Mouse (Mus musculus) liver, adult 2 months (tissue): ENCODE measurements at regions not wholly inside any gene's neighbourhood (a gene's known extent, or its start where the extent isn't known, plus 50 kb on each side); places are given as distances from the start of the nearest gene placed in this dataset.

Source experiments
- DNase-seq: peaks from one replicate; pipeline ENCODE4 v3.0.0-alpha.2; 2011; ENCODE audit warnings: low read depth, low spot score; ENCODE audit errors: extremely low read depth
- H3K27ac ChIP-seq: fragments of 200-500 bp; replicated peaks from 2 replicates; pipeline ENCODE4 v1.5.1; 2012; ENCODE audit warnings: low read depth, mild to moderate bottlenecking, control low read depth, inconsistent platforms, low read length; ENCODE audit not compliant: insufficient read depth
- H3K27me3 ChIP-seq: fragments of 200-500 bp; 2 replicates; pipeline ENCODE4 v1.6.1; 2012; ENCODE audit warnings: mild to moderate bottlenecking, moderate library complexity, low read length, inconsistent platforms; ENCODE audit not compliant: control insufficient read depth, insufficient read depth
- H3K36me3 ChIP-seq: fragments of 200-500 bp; 2 replicates; pipeline ENCODE4 v1.6.1; 2012; ENCODE audit warnings: low read length, inconsistent platforms; ENCODE audit not compliant: control insufficient read depth, insufficient read depth
- H3K4me1 ChIP-seq: fragments of 200-500 bp; 2 replicates; pipeline ENCODE4 v1.6.1; 2011; ENCODE audit warnings: low read length; ENCODE audit not compliant: control insufficient read depth, insufficient read depth
- H3K4me3 ChIP-seq: fragments of 200-500 bp; 2 replicates; pipeline ENCODE4 v1.5.1; 2011; ENCODE audit warnings: low read depth, mild to moderate bottlenecking, control low read depth, low read length, moderate library complexity; ENCODE audit not compliant: insufficient read depth
- H3K79me2 ChIP-seq: fragments of 200-500 bp; 2 replicates; pipeline ENCODE4 v1.6.1; 2012; ENCODE audit warnings: inconsistent platforms, mild to moderate bottlenecking, low read length, moderate library complexity; ENCODE audit not compliant: control insufficient read depth, insufficient read depth
- H3K9ac ChIP-seq: fragments of 200-500 bp; 2 replicates; pipeline ENCODE4 v1.6.1; 2012; ENCODE audit warnings: low read depth, mild to moderate bottlenecking, control low read depth, inconsistent platforms, low read length
- CTCF ChIP-seq: fragments of 200-500 bp; IDR thresholded peaks from 2 replicates; pipeline ENCODE4 v1.5.1; 2011; ENCODE audit warnings: low read depth, low read length, control low read depth
- POLR2A ChIP-seq: fragments of 200-500 bp; IDR thresholded peaks from 2 replicates; pipeline ENCODE4 v1.6.1; 2011; ENCODE audit warnings: low read length, control low read depth; ENCODE audit not compliant: insufficient read depth; ENCODE audit errors: extremely low read depth
- WGBS: fragments of 180-500 bp; shearing (Covaris S2); methylation state at CpG from one replicate; pipeline ENCODE4 v1.1.7; 2018; 5-methylcytosine and 5-hydroxymethylcytosine counted together

GRCm38 (mm10) chr5:132675261-132675660 lies 132.1 kb upstream of the Auts2 start:
- no peaks in the 10 kb centered on the region for H3K79me2 ChIP-seq
- H3K4me3 ChIP-seq, result no peak overlapping the region
- H3K9ac ChIP-seq, result no peak overlapping the region
- H3K36me3 ChIP-seq, result no peaks in the 10 kb centered on the region
- no peak for DNase-seq
- no peak overlapping the region for H3K27ac ChIP-seq
- H3K27me3 ChIP-seq, result no peaks in the 10 kb centered on the region; the same call in 1 of the 2 replicates
- no peak for TF ChIP-seq POLR2A
- no peak for TF ChIP-seq CTCF
- no peaks in the 10 kb centered on the region for H3K4me1 ChIP-seq
- WGBS, result 91% methylated on average over 11 of the region's 11 CpGs

- Histone ChIP-seq H3K27ac (no peak overlapping the region), H3K79me2 (no peaks in the 10 kb centered on the region), H3K36me3 (no peaks in the 10 kb centered on the region), H3K27me3 (peaks cover 3% of the 10 kb centered on the region; the same call in 1 of the 2 replicates), H3K9ac (no peak overlapping the region), H3K4me1 (no peaks in the 10 kb centered on the region), H3K4me3 (no peak overlapping the region)
- 68% methylated on average over 6 of the region's 6 CpGs for WGBS
- DNase-seq, result no peak
- TF ChIP-seq CTCF (no peak), POLR2A (no peak)
Measured at GRCm38 (mm10) chr5:132673599-132674305, 130.6 kb upstream of the Auts2 start.

GRCm38 (mm10) chr5:132671496-132671895 lies 128.4 kb upstream of the Auts2 start:
- Histone ChIP-seq H3K27me3 (peaks cover 3% of the 10 kb centered on the region; the same call in 1 of the 2 replicates), H3K4me1 (no peaks in the 10 kb centered on the region), H3K4me3 (no peak overlapping the region), H3K36me3 (no peaks in the 10 kb centered on the region), H3K27ac (no peak overlapping the region), H3K9ac (no peak overlapping the region), H3K79me2 (no peaks in the 10 kb centered on the region)
- no peak for TF ChIP-seq POLR2A
- TF ChIP-seq CTCF, result no peak
- WGBS, result 70% methylated on average over 5 of the region's 5 CpGs
- DNase-seq, result no peak

- no peaks in the 10 kb centered on the region for H3K4me1 ChIP-seq
- WGBS, result 16% methylated on average over 4 of the region's 4 CpGs
- H3K36me3 ChIP-seq, result no peaks in the 10 kb centered on the region
- no peak overlapping the region for H3K27ac ChIP-seq
- no peak for DNase-seq
- TF ChIP-seq POLR2A (no peak), CTCF (no peak)
- no peaks in the 10 kb centered on the region for H3K79me2 ChIP-seq
- no peak overlapping the region for H3K4me3 ChIP-seq
- no peak overlapping the region for H3K9ac ChIP-seq
- peaks cover 5% of the 10 kb centered on the region; the same call in 1 of the 2 replicates for H3K27me3 ChIP-seq
Measured at GRCm38 (mm10) chr5:132667316-132667715, 124.2 kb upstream of the Auts2 start.

GRCm38 (mm10) chr5:132661266-132661665 lies 118.1 kb upstream of the Auts2 start:
- TF ChIP-seq POLR2A, result no peak
- H3K27me3 ChIP-seq, result 0 out of 2 replicates have a peak, but pooled peaks cover 2% of the 10 kb centered on the region
- H3K79me2 ChIP-seq, result no peaks in the 10 kb centered on the region
- no peak for DNase-seq
- no peak overlapping the region for H3K9ac ChIP-seq
- no peak overlapping the region for H3K4me3 ChIP-seq
- no peaks in the 10 kb centered on the region for H3K4me1 ChIP-seq
- WGBS, result 46% methylated on average over 1 of the region's 1 CpGs
- H3K36me3 ChIP-seq, result no peaks in the 10 kb centered on the region
- H3K27ac ChIP-seq, result no peak overlapping the region

- WGBS, result 83% methylated on average over 7 of the region's 7 CpGs
- Histone ChIP-seq H3K27ac (no peak overlapping the region), H3K9ac (no peak overlapping the region), H3K36me3 (no peaks in the 10 kb centered on the region), H3K79me2 (no peaks in the 10 kb centered on the region), H3K27me3 (0 out of 2 replicates have a peak, but pooled peaks cover 2% of the 10 kb centered on the region), H3K4me1 (no peaks in the 10 kb centered on the region), H3K4me3 (no peak overlapping the region)
- no peak for TF ChIP-seq POLR2A
- TF ChIP-seq CTCF, result no peak
- DNase-seq, result no peak
Measured at GRCm38 (mm10) chr5:132660036-132660435, 116.9 kb upstream of the Auts2 start.
